Mouse (Mus musculus): Measurements from ENCODE around the gene Sarm1.

GRCm38 (mm10) chr11:78434052-78434451 is 63.5 kb downstream of the Sarm1 start:
- TF ChIP-seq CTCF (IDR thresholded peaks at IDR 0.05; ENCODE audit: low read depth, low read length): no peak
- no peak for TF ChIP-seq POLR2A (IDR thresholded peaks at IDR 0.05; ENCODE audit: borderline replicate concordance, low read depth, low read length)
